Mouse (Mus musculus): ENCODE measurements at regions not wholly inside any gene's neighbourhood (a gene's known extent, or its start where the extent isn't known, plus 50 kb on each side); places are given as distances from the start of the nearest gene placed in this dataset.

GRCm38 (mm10) chr8:15500973-15501372 lies 455.1 kb upstream of the BB014433 start:
- ATAC-seq (ENCODE audit: insufficient read depth, low FRiP score, low TSS enrichment) = no peak
- Histone ChIP-seq H3K9me3 (ENCODE audit: control insufficient read depth, low read length) (no peaks in the 10 kb centered on the region), H3K9ac (ENCODE audit: low read length) (no peak overlapping the region), H3K4me1 (ENCODE audit: control insufficient read depth, insufficient read depth, low read length) (no peaks in the 10 kb centered on the region), H3K27me3 (ENCODE audit: control insufficient read depth, insufficient read depth, low read length) (no peaks in the 10 kb centered on the region), H3K27ac (ENCODE audit: low read depth, low read length) (no peak overlapping the region), H3K36me3 (ENCODE audit: control insufficient read depth, insufficient read depth, low read length) (no peaks in the 10 kb centered on the region), H3K4me2 (ENCODE audit: low read depth) (no peak overlapping the region), H3K4me3 (ENCODE audit: low read depth, low read length) (no peak overlapping the region)
- 81% methylated on average over 4 of the region's 4 CpGs for WGBS
- DNase-seq (ENCODE audit: low spot score) = no peak

- H3K9ac ChIP-seq (ENCODE audit: low read length) = no peak overlapping the region
- no peaks in the 10 kb centered on the region for H3K36me3 ChIP-seq (ENCODE audit: control insufficient read depth, insufficient read depth, low read length)
- no peak overlapping the region for H3K4me2 ChIP-seq (ENCODE audit: low read depth)
- H3K27me3 ChIP-seq (ENCODE audit: control insufficient read depth, insufficient read depth, low read length) = no peaks in the 10 kb centered on the region
- H3K27ac ChIP-seq (ENCODE audit: low read depth, low read length) = no peak overlapping the region
- no peaks in the 10 kb centered on the region for H3K9me3 ChIP-seq (ENCODE audit: control insufficient read depth, low read length)
- ATAC-seq (ENCODE audit: insufficient read depth, low FRiP score, low TSS enrichment) (no peak), DNase-seq (ENCODE audit: low spot score) (no peak)
- no peaks in the 10 kb centered on the region for H3K4me1 ChIP-seq (ENCODE audit: control insufficient read depth, insufficient read depth, low read length)
- no peak overlapping the region for H3K4me3 ChIP-seq (ENCODE audit: low read depth, low read length)
- 95% methylated on average over 5 of the region's 5 CpGs for WGBS
Observed at GRCm38 (mm10) chr8:15497566-15497965, 451.7 kb upstream of the BB014433 start.

- Histone ChIP-seq H3K4me2 (ENCODE audit: low read depth) (no peak overlapping the region), H3K9ac (ENCODE audit: low read length) (no peak overlapping the region), H3K4me1 (ENCODE audit: control insufficient read depth, insufficient read depth, low read length) (no peaks in the 10 kb centered on the region), H3K36me3 (ENCODE audit: control insufficient read depth, insufficient read depth, low read length) (no peaks in the 10 kb centered on the region), H3K4me3 (ENCODE audit: low read depth, low read length) (no peak overlapping the region), H3K27me3 (ENCODE audit: control insufficient read depth, insufficient read depth, low read length) (no peaks in the 10 kb centered on the region), H3K9me3 (ENCODE audit: control insufficient read depth, low read length) (no peaks in the 10 kb centered on the region), H3K27ac (ENCODE audit: low read depth, low read length) (no peak overlapping the region)
- DNase-seq (ENCODE audit: low spot score) (no peak), ATAC-seq (ENCODE audit: insufficient read depth, low FRiP score, low TSS enrichment) (no peak)
- WGBS = 85% methylated on average over 11 of the region's 11 CpGs
Observed at GRCm38 (mm10) chr8:15496248-15496647, 450.4 kb upstream of the BB014433 start.

- H3K4me3 ChIP-seq (ENCODE audit: low read depth, low read length) = no peak overlapping the region
Observed at GRCm38 (mm10) chr8:15490774-15491173, 444.9 kb upstream of the BB014433 start.

GRCm38 (mm10) chr8:15487579-15487978 lies 441.7 kb upstream of the BB014433 start:
- WGBS = 72% methylated on average over 5 of the region's 5 CpGs
- no peak overlapping the region for H3K9ac ChIP-seq (ENCODE audit: low read length)

More at GRCm38 (mm10) chr8:15490774-15491173, 444.9 kb upstream of the BB014433 start:
- Histone ChIP-seq H3K4me1 (ENCODE audit: control insufficient read depth, insufficient read depth, low read length) (no peaks in the 10 kb centered on the region), H3K9ac (ENCODE audit: low read length) (no peak overlapping the region), H3K27ac (ENCODE audit: low read depth, low read length) (no peak overlapping the region), H3K27me3 (ENCODE audit: control insufficient read depth, insufficient read depth, low read length) (no peaks in the 10 kb centered on the region), H3K36me3 (ENCODE audit: control insufficient read depth, insufficient read depth, low read length) (no peaks in the 10 kb centered on the region), H3K4me2 (ENCODE audit: low read depth) (no peak overlapping the region), H3K9me3 (ENCODE audit: control insufficient read depth, low read length) (no peaks in the 10 kb centered on the region)
- WGBS = 77% methylated on average over 4 of the region's 4 CpGs
- no peak for ATAC-seq (ENCODE audit: insufficient read depth, low FRiP score, low TSS enrichment)
- DNase-seq (ENCODE audit: low spot score) = no peak

GRCm38 (mm10) chr8:15470561-15470960 lies 424.7 kb upstream of the BB014433 start:
- Histone ChIP-seq H3K4me3 (ENCODE audit: low read depth, low read length) (no peak overlapping the region), H3K4me2 (ENCODE audit: low read depth) (no peak overlapping the region), H3K9ac (ENCODE audit: low read length) (no peak overlapping the region), H3K9me3 (ENCODE audit: control insufficient read depth, low read length) (no peaks in the 10 kb centered on the region), H3K27ac (ENCODE audit: low read depth, low read length) (no peak overlapping the region), H3K36me3 (ENCODE audit: control insufficient read depth, insufficient read depth, low read length) (no peaks in the 10 kb centered on the region), H3K27me3 (ENCODE audit: control insufficient read depth, insufficient read depth, low read length) (no peaks in the 10 kb centered on the region), H3K4me1 (ENCODE audit: control insufficient read depth, insufficient read depth, low read length) (no peaks in the 10 kb centered on the region)
- 90% methylated on average over 4 of the region's 4 CpGs for WGBS
- no peak for ATAC-seq (ENCODE audit: insufficient read depth, low FRiP score, low TSS enrichment)
- no peak for DNase-seq (ENCODE audit: low spot score)

More at GRCm38 (mm10) chr8:15487579-15487978, 441.7 kb upstream of the BB014433 start:
- no peaks in the 10 kb centered on the region for H3K27me3 ChIP-seq (ENCODE audit: control insufficient read depth, insufficient read depth, low read length)
- no peaks in the 10 kb centered on the region for H3K9me3 ChIP-seq (ENCODE audit: control insufficient read depth, low read length)
- H3K27ac ChIP-seq (ENCODE audit: low read depth, low read length) = no peak overlapping the region
- H3K4me3 ChIP-seq (ENCODE audit: low read depth, low read length) = no peak overlapping the region
- H3K36me3 ChIP-seq (ENCODE audit: control insufficient read depth, insufficient read depth, low read length) = no peaks in the 10 kb centered on the region
- H3K4me1 ChIP-seq (ENCODE audit: control insufficient read depth, insufficient read depth, low read length) = no peaks in the 10 kb centered on the region
- H3K4me2 ChIP-seq (ENCODE audit: low read depth) = no peak overlapping the region
- DNase-seq (ENCODE audit: low spot score) (no peak), ATAC-seq (ENCODE audit: insufficient read depth, low FRiP score, low TSS enrichment) (no peak)

GRCm38 (mm10) chr8:15468540-15469476 lies 422.9 kb upstream of the BB014433 start:
- DNase-seq (ENCODE audit: low spot score) = no peak
- Histone ChIP-seq H3K4me3 (ENCODE audit: low read depth, low read length) (no peak overlapping the region), H3K4me1 (ENCODE audit: control insufficient read depth, insufficient read depth, low read length) (no peaks in the 10 kb centered on the region), H3K36me3 (ENCODE audit: control insufficient read depth, insufficient read depth, low read length) (no peaks in the 10 kb centered on the region), H3K27me3 (ENCODE audit: control insufficient read depth, insufficient read depth, low read length) (no peaks in the 10 kb centered on the region), H3K27ac (ENCODE audit: low read depth, low read length) (no peak overlapping the region), H3K4me2 (ENCODE audit: low read depth) (no peak overlapping the region), H3K9ac (ENCODE audit: low read length) (no peak overlapping the region), H3K9me3 (ENCODE audit: control insufficient read depth, low read length) (no peaks in the 10 kb centered on the region)
- no peak for ATAC-seq (ENCODE audit: insufficient read depth, low FRiP score, low TSS enrichment)
- WGBS = 62% methylated on average over 10 of the region's 10 CpGs

GRCm38 (mm10) chr8:15438546-15438945 lies 392.7 kb upstream of the BB014433 start:
- ATAC-seq (ENCODE audit: insufficient read depth, low FRiP score, low TSS enrichment) = no peak
- Histone ChIP-seq H3K4me1 (ENCODE audit: control insufficient read depth, insufficient read depth, low read length) (no peaks in the 10 kb centered on the region), H3K4me2 (ENCODE audit: low read depth) (no peak overlapping the region), H3K27ac (ENCODE audit: low read depth, low read length) (no peak overlapping the region), H3K4me3 (ENCODE audit: low read depth, low read length) (no peak overlapping the region), H3K27me3 (ENCODE audit: control insufficient read depth, insufficient read depth, low read length) (no peaks in the 10 kb centered on the region), H3K36me3 (ENCODE audit: control insufficient read depth, insufficient read depth, low read length) (no peaks in the 10 kb centered on the region), H3K9ac (ENCODE audit: low read length) (no peak overlapping the region), H3K9me3 (ENCODE audit: control insufficient read depth, low read length) (no peaks in the 10 kb centered on the region)
- WGBS = 59% methylated on average over 5 of the region's 5 CpGs
- DNase-seq (ENCODE audit: low spot score) = peak; percentile 44

- Histone ChIP-seq H3K4me2 (ENCODE audit: low read depth) (no peak overlapping the region), H3K27ac (ENCODE audit: low read depth, low read length) (no peak overlapping the region), H3K27me3 (ENCODE audit: control insufficient read depth, insufficient read depth, low read length) (no peaks in the 10 kb centered on the region), H3K9me3 (ENCODE audit: control insufficient read depth, low read length) (no peaks in the 10 kb centered on the region), H3K36me3 (ENCODE audit: control insufficient read depth, insufficient read depth, low read length) (no peaks in the 10 kb centered on the region), H3K4me1 (ENCODE audit: control insufficient read depth, insufficient read depth, low read length) (no peaks in the 10 kb centered on the region), H3K9ac (ENCODE audit: low read length) (no peak overlapping the region), H3K4me3 (ENCODE audit: low read depth, low read length) (no peak overlapping the region)
- WGBS = 49% methylated on average over 4 of the region's 4 CpGs
- ATAC-seq (ENCODE audit: insufficient read depth, low FRiP score, low TSS enrichment) (no peak), DNase-seq (ENCODE audit: low spot score) (no peak)
Observed at GRCm38 (mm10) chr8:15394722-15395115, 348.8 kb upstream of the BB014433 start.

Data from neural tube, embryonic 11.5 days (tissue).